Mouse (Mus musculus): ENCODE results near the gene Gnmt.

Gnmt gene

DNA sequence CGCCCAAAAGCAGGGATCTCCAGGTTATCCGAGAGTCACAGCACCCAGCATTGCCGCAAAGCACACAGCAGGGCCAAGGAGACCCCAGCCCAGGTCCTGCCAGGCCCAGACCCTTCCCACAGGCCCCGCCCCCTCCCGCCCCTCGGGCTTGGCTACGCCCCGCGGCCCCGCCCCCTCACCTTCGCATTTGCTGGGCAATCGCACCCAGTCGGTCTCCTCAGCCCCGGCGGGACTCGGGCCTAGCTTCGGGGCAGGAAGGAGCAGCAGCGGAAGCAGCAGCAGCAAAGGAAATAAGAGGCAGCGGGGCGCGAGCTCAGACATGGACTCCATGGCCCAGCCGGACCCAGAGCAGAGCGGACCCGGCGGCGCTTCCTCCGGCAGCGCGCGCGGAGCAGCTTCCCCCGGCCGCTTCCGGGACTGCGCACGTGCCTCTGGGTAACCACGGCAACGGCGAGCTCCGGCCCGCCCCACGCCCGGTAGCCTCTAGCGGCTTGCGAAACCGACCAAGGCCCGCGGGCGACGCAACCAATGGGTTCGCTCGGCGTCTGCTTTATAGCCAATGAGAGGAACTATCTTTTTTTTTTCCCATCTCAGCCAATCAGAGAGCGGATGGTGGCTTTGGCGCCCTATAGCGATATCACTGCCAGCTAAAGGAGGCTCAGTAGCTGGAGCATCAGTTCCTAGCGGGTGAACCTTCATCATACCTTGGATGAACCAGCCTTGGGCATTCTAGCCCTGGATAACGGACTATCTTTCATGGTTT lies 23.0 kb upstream of the Gnmt start, which contains the start of gene Cnpy3:
Gene Cnpy3 (minus strand): TSS at position 421 of the 763 bp plus-strand sequence.
- Histone ChIP-seq H3K36me3 (ENCODE audit: control insufficient read depth, insufficient read depth, low read length, poor library complexity, severe bottlenecking) (no peaks in the 10 kb centered on the region; the same call in none of the 2 replicates), H3K27me3 (ENCODE audit: control insufficient read depth, insufficient read depth, low read length, poor library complexity, severe bottlenecking) (no peaks in the 10 kb centered on the region)
- DNase-seq (ENCODE audit: low read depth, low spot score): peak; percentile 99

- peak; percentile 96 for DNase-seq (ENCODE audit: low read depth, low spot score)
- Histone ChIP-seq H3K27me3 (ENCODE audit: control insufficient read depth, insufficient read depth, low read length, poor library complexity, severe bottlenecking) (no peaks in the 10 kb centered on the region), H3K36me3 (ENCODE audit: control insufficient read depth, insufficient read depth, low read length, poor library complexity, severe bottlenecking) (peaks cover 2% of the 10 kb centered on the region)
These were observed 22.3 kb upstream of the Gnmt start for GRCm38 (mm10) chr17:46751056-46751793.

- no peak for DNase-seq (ENCODE audit: low read depth, low spot score)
- no peaks in the 10 kb centered on the region for H3K27me3 ChIP-seq (ENCODE audit: control insufficient read depth, insufficient read depth, low read length, poor library complexity, severe bottlenecking)
- peaks cover 7% of the 10 kb centered on the region for H3K36me3 ChIP-seq (ENCODE audit: control insufficient read depth, insufficient read depth, low read length, poor library complexity, severe bottlenecking)
These were observed 21.6 kb upstream of the Gnmt start for GRCm38 (mm10) chr17:46750580-46750979.

DNA sequence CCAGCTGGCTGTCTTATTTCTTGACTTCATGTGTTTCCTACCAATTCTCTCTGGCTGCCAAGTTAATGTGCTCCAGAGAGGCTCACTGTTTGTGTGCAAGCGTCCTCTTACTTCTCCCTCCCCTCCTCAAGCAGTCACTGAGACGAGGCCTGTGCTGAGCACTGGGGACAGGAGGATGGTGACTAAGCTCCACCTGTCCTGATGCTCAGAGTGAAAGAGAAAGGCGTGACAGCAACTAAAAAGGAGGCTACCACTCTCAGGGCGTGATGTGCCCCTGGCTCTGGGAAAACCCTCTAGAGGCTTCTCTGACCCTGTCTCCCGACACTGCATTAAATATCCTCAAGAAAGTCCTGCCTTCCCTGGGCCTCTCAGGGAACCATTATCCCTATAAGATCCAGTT lies 20.3 kb upstream of the Gnmt start:
- H3K27me3 ChIP-seq (ENCODE audit: control insufficient read depth, insufficient read depth, low read length, poor library complexity, severe bottlenecking): no peaks in the 10 kb centered on the region
- peaks cover 15% of the 10 kb centered on the region for H3K36me3 ChIP-seq (ENCODE audit: control insufficient read depth, insufficient read depth, low read length, poor library complexity, severe bottlenecking)
- DNase-seq (ENCODE audit: low read depth, low spot score): no peak

- DNase-seq (ENCODE audit: low read depth, low spot score): no peak
- peaks cover 21% of the 10 kb centered on the region for H3K36me3 ChIP-seq (ENCODE audit: control insufficient read depth, insufficient read depth, low read length, poor library complexity, severe bottlenecking)
- no peaks in the 10 kb centered on the region for H3K27me3 ChIP-seq (ENCODE audit: control insufficient read depth, insufficient read depth, low read length, poor library complexity, severe bottlenecking)
These were observed 18.8 kb upstream of the Gnmt start for GRCm38 (mm10) chr17:46747806-46748205.

DNA sequence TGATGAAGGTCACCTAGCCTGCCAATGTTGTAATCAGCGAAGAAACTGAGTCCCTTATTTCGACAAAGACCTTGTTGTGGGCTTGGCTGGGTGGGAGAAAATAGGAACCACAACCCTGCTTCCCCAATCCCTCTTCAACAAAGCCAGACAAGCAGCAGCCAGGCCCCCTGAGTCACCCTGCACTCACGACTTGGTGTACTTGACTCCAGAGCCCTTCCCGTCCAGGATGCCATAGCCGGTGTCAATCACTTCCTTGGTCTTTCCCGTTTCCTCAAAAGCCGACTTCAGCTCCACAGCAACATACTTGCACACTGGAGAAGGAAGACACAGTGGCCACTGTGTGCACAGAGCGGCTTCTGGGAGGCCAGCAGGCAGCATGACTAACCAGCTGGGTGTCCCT lies 18.3 kb upstream of the Gnmt start:
- no peaks in the 10 kb centered on the region for H3K27me3 ChIP-seq (ENCODE audit: control insufficient read depth, insufficient read depth, low read length, poor library complexity, severe bottlenecking)
- peaks cover 22% of the 10 kb centered on the region for H3K36me3 ChIP-seq (ENCODE audit: control insufficient read depth, insufficient read depth, low read length, poor library complexity, severe bottlenecking)
- DNase-seq (ENCODE audit: low read depth, low spot score): no peak

GRCm38 (mm10) chr17:46745506-46745905 lies 16.5 kb upstream of the Gnmt start:
- no peak for DNase-seq (ENCODE audit: low read depth, low spot score)
- Histone ChIP-seq H3K36me3 (ENCODE audit: control insufficient read depth, insufficient read depth, low read length, poor library complexity, severe bottlenecking) (peaks cover 26% of the 10 kb centered on the region), H3K27me3 (ENCODE audit: control insufficient read depth, insufficient read depth, low read length, poor library complexity, severe bottlenecking) (no peaks in the 10 kb centered on the region)

- H3K36me3 ChIP-seq (ENCODE audit: control insufficient read depth, insufficient read depth, low read length, poor library complexity, severe bottlenecking): peaks cover 26% of the 10 kb centered on the region
- DNase-seq (ENCODE audit: low read depth, low spot score): no peak
These were observed 14.0 kb upstream of the Gnmt start for GRCm38 (mm10) chr17:46742986-46743385.

GRCm38 (mm10) chr17:46741305-46741704 lies 12.3 kb upstream of the Gnmt start:
- Histone ChIP-seq H3K36me3 (ENCODE audit: control insufficient read depth, insufficient read depth, low read length, poor library complexity, severe bottlenecking) (peaks cover 27% of the 10 kb centered on the region), H3K27me3 (ENCODE audit: control insufficient read depth, insufficient read depth, low read length, poor library complexity, severe bottlenecking) (no peaks in the 10 kb centered on the region)
- DNase-seq (ENCODE audit: low read depth, low spot score): no peak

More at GRCm38 (mm10) chr17:46742986-46743385, 14.0 kb upstream of the Gnmt start:
- no peaks in the 10 kb centered on the region for H3K27me3 ChIP-seq (ENCODE audit: control insufficient read depth, insufficient read depth, low read length, poor library complexity, severe bottlenecking)

GRCm38 (mm10) chr17:46736160-46736559 lies 7.2 kb upstream of the Gnmt start:
- Histone ChIP-seq H3K27me3 (ENCODE audit: control insufficient read depth, insufficient read depth, low read length, poor library complexity, severe bottlenecking) (no peaks in the 10 kb centered on the region), H3K36me3 (ENCODE audit: control insufficient read depth, insufficient read depth, low read length, poor library complexity, severe bottlenecking) (peaks cover 10% of the 10 kb centered on the region)
- peak; percentile 68 for DNase-seq (ENCODE audit: low read depth, low spot score)

DNA sequence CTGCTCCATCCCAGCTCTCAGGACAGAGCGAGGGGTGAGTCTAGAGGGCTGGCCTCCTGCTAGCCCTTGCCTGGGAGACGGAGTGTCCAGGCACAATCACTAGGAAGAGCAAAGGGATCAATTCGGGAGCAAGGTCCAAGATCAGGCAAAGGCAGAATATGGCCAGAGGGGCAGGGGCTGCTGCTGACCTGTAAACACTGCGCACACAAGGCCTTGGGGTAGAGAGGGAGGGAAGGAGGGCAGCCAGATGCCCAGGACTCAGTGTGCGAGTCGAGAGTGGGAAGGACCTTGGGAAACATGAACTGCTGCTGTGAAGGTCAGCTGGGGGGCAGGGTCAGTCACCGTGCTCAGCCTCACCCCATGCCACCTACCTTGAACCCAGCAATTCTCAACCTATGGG lies 6.3 kb upstream of the Gnmt start:
- DNase-seq (ENCODE audit: low read depth, low spot score): no peak
- H3K27me3 ChIP-seq (ENCODE audit: control insufficient read depth, insufficient read depth, low read length, poor library complexity, severe bottlenecking): no peaks in the 10 kb centered on the region
- H3K36me3 ChIP-seq (ENCODE audit: control insufficient read depth, insufficient read depth, low read length, poor library complexity, severe bottlenecking): peaks cover 8% of the 10 kb centered on the region

GRCm38 (mm10) chr17:46734055-46734454 lies 5.1 kb upstream of the Gnmt start:
- no peak for DNase-seq (ENCODE audit: low read depth, low spot score)
- Histone ChIP-seq H3K27me3 (ENCODE audit: control insufficient read depth, insufficient read depth, low read length, poor library complexity, severe bottlenecking) (no peaks in the 10 kb centered on the region), H3K36me3 (ENCODE audit: control insufficient read depth, insufficient read depth, low read length, poor library complexity, severe bottlenecking) (peaks cover 8% of the 10 kb centered on the region)

- Histone ChIP-seq H3K27me3 (ENCODE audit: control insufficient read depth, insufficient read depth, low read length, poor library complexity, severe bottlenecking) (no peaks in the 10 kb centered on the region), H3K36me3 (ENCODE audit: control insufficient read depth, insufficient read depth, low read length, poor library complexity, severe bottlenecking) (0 out of 2 replicates have a peak, but pooled peaks cover 3% of the 10 kb centered on the region)
- DNase-seq (ENCODE audit: low read depth, low spot score): no peak
These were observed 472 bp downstream of the Gnmt start for GRCm38 (mm10) chr17:46728496-46728895.

DNA sequence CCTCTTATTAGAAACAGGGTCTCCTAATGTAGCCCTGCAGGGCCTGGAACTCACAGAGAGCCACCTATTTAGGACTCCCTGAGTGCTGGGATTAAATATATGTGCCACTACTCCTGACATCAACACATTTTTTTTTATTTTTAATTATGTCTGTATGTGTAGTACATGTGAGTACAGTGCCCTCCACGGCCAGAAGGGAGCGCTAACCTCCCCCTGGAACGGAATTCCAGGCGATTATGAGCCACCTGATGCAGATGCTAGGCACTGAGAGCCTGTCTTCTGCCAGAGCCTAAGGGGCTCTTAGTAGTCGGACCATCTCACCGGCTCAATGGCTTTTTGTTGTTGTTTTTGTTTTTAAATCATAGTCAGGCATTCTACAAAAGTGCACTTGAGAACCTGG lies 947 bp downstream of the Gnmt start:
- Histone ChIP-seq H3K27me3 (ENCODE audit: control insufficient read depth, insufficient read depth, low read length, poor library complexity, severe bottlenecking) (no peaks in the 10 kb centered on the region), H3K36me3 (ENCODE audit: control insufficient read depth, insufficient read depth, low read length, poor library complexity, severe bottlenecking) (peaks cover 5% of the 10 kb centered on the region; the same call in 1 of the 2 replicates)
- DNase-seq (ENCODE audit: low read depth, low spot score): no peak

- peaks cover 5% of the 10 kb centered on the region; the same call in 1 of the 2 replicates for H3K36me3 ChIP-seq (ENCODE audit: control insufficient read depth, insufficient read depth, low read length, poor library complexity, severe bottlenecking)
- no peak for DNase-seq (ENCODE audit: low read depth, low spot score)
- no peaks in the 10 kb centered on the region for H3K27me3 ChIP-seq (ENCODE audit: control insufficient read depth, insufficient read depth, low read length, poor library complexity, severe bottlenecking)
These were observed 1.7 kb downstream of the Gnmt start for GRCm38 (mm10) chr17:46727271-46727670.
